Mouse (Mus musculus) testis, postnatal 14 days (tissue): Measurements from ENCODE around the gene Txndc16.

Experiments used
- DNase-seq: peaks from one replicate; pipeline ENCODE4 v3.0.0; 2021; ENCODE audit warnings: low spot score

The Txndc16 gene

GRCm38 (mm10) chr14:45220090-45220956, at the start of gene Txndc16:
Gene Txndc16 (minus strand): TSS chr14:45220328.
- peak; percentile 79 for DNase-seq

GRCm38 (mm10) chr14:45263831-45264592, 43.9 kb upstream of the Txndc16 start:
- DNase-seq: no peak

- DNase-seq: no peak
These were observed 31.5 kb upstream of the Txndc16 start for GRCm38 (mm10) chr14:45251548-45252076.

- no peak for DNase-seq
These were observed 21.5 kb upstream of the Txndc16 start for GRCm38 (mm10) chr14:45241613-45242012.

- no peak for DNase-seq
These were observed 18.9 kb upstream of the Txndc16 start for GRCm38 (mm10) chr14:45239042-45239441.

- no peak for DNase-seq
These were observed 966 bp upstream of the Txndc16 start for GRCm38 (mm10) chr14:45220957-45221630.

GRCm38 (mm10) chr14:45219281-45220089, 643 bp downstream of the Txndc16 start, which contains the start of gene Gpr137c:
Gene Gpr137c (plus strand): TSS chr14:45219717.
- peak; percentile 99 for DNase-seq

GRCm38 (mm10) chr14:45217693-45218092, 2.4 kb downstream of the Txndc16 start:
- DNase-seq: peak; percentile 19

- DNase-seq: no peak
These were observed 3.3 kb downstream of the Txndc16 start for GRCm38 (mm10) chr14:45216711-45217340.

GRCm38 (mm10) chr14:45211431-45211830, 8.7 kb downstream of the Txndc16 start:
- no peak for DNase-seq

GRCm38 (mm10) chr14:45210683-45211082, 9.4 kb downstream of the Txndc16 start:
- no peak for DNase-seq

GRCm38 (mm10) chr14:45200607-45201006, 19.5 kb downstream of the Txndc16 start:
- DNase-seq: no peak

GRCm38 (mm10) chr14:45190999-45191398, 29.1 kb downstream of the Txndc16 start:
- DNase-seq: no peak

- DNase-seq: no peak
These were observed 38.5 kb downstream of the Txndc16 start for GRCm38 (mm10) chr14:45181611-45182010.

- DNase-seq: no peak
These were observed 40.5 kb downstream of the Txndc16 start for GRCm38 (mm10) chr14:45179606-45180005.

GRCm38 (mm10) chr14:45179186-45179585, 40.9 kb downstream of the Txndc16 start:
- DNase-seq: no peak

GRCm38 (mm10) chr14:45175012-45175740, 45.0 kb downstream of the Txndc16 start:
- no peak for DNase-seq

GRCm38 (mm10) chr14:45172260-45172659, 47.9 kb downstream of the Txndc16 start:
- DNase-seq: no peak

- no peak for DNase-seq
These were observed 52.8 kb downstream of the Txndc16 start for GRCm38 (mm10) chr14:45167366-45167765.
